Comparison of ENCODE assay signal across 15 mouse cellular contexts in genomic region chr1:59926021-59926672, GRCm38 (mm10). TPM values are rescaled to one million over a fixed set of nuclear protein-coding genes. Genes with fewer than 3 reads are reported as not detected.
DNase-seq lines count a peak whose midpoint lies in the region; ATAC-seq and TF ChIP-seq lines count a peak whose summit lies in the region.
"Had no signal": no experiment of that assay in that cellular context is flagged by ENCODE, and none has a peak within 500 bp of the region (broad histone marks: within the 10 kb centered on the region; RNA-seq: fewer than 3 reads in every experiment).

No protein-coding gene starts in this region.

- TF ChIP-seq CTCF in kidney, postnatal 0 days (IDR thresholded peaks at IDR 0.05; ENCODE audit: low read depth), result 0 out of 2 replicates have a peak, but pooled peaks have one; percentile 5

- H3K27ac ChIP-seq in kidney, postnatal 0 days, result no peak overlapping the region
- no peak overlapping the region for H3K27ac ChIP-seq in embryonic facial prominence, embryonic 12.5 days

- 80% methylated on average over 3 of the region's 3 CpGs for WGBS in kidney, postnatal 0 days
- 83% methylated on average over 3 of the region's 3 CpGs for WGBS in embryonic facial prominence, embryonic 12.5 days

- H3K4me1 ChIP-seq in kidney, postnatal 0 days (replicated peaks; ENCODE audit: insufficient read depth, low read length), result 0 out of 2 replicates have a peak, but pooled peaks cover 3% of the 10 kb centered on the region
- no peaks in the 10 kb centered on the region for H3K4me1 ChIP-seq in embryonic facial prominence, embryonic 12.5 days

- ATAC-seq in cerebellum, adult (ENCODE audit: insufficient number of reproducible peaks, low FRiP score, low TSS enrichment), result 0 out of 2 replicates have a peak, but pooled peaks have one; percentile 24
- no peak for ATAC-seq in kidney, postnatal 0 days (replicated peaks; ENCODE audit: low FRiP score, low read depth)
- ATAC-seq in embryonic facial prominence, embryonic 12.5 days (ENCODE audit: insufficient number of reproducible peaks, insufficient read depth, low FRiP score, low TSS enrichment), result peak; percentile 35; the same call in 1 of the 2 replicates

- no peak overlapping the region for H3K9ac ChIP-seq in kidney, postnatal 0 days (ENCODE audit: low read depth, low read length)
- H3K9ac ChIP-seq in embryonic facial prominence, embryonic 12.5 days, result no peak overlapping the region

- DNase-seq in cerebellum, postnatal 4 days (ENCODE audit: low spot score in 2 of 2), result no peak
- DNase-seq in heart, adult 11 months, result peak; percentile 83
- DNase-seq in heart, postnatal 25 days (ENCODE audit: low spot score), result no peak
- DNase-seq in kidney, postnatal 0 days (ENCODE audit: low spot score), result no peak
- no peak for DNase-seq in kidney, postnatal 10 days
- DNase-seq in adrenal gland, postnatal 25 days, result no peak
- DNase-seq: heart, postnatal 14 days; kidney, adult 2 months; layer of hippocampus, adult 9-11 months; liver; lung, postnatal 36 days; midbrain, embryonic 14.5 days; right cerebral cortex, adult 18-20 months had no signal

- no peaks in the 10 kb centered on the region for H3K27me3 ChIP-seq in kidney, postnatal 0 days (ENCODE audit: insufficient read depth, low read length)
- H3K27me3 ChIP-seq in embryonic facial prominence, embryonic 12.5 days, result no peaks in the 10 kb centered on the region

- no peak overlapping the region for H3K4me3 ChIP-seq in kidney, postnatal 0 days (replicated peaks; ENCODE audit: low read depth, low read length)
- H3K4me3 ChIP-seq in embryonic facial prominence, embryonic 12.5 days, result no peak overlapping the region

- H3K36me3 ChIP-seq in kidney, postnatal 0 days (ENCODE audit: insufficient read depth, low read length), result no peaks in the 10 kb centered on the region
- H3K36me3 ChIP-seq in embryonic facial prominence, embryonic 12.5 days, result no peaks in the 10 kb centered on the region

- no peaks in the 10 kb centered on the region for H3K9me3 ChIP-seq in kidney, postnatal 0 days (replicated peaks; ENCODE audit: low read length)
- no peaks in the 10 kb centered on the region for H3K9me3 ChIP-seq in embryonic facial prominence, embryonic 12.5 days

- intact Hi-C loops in heart, postnatal 25 days (cut with DNase I), result no loop called here

- H3K4me2 ChIP-seq in kidney, postnatal 0 days (ENCODE audit: low read length), result no peak overlapping the region
- H3K4me2 ChIP-seq in embryonic facial prominence, embryonic 12.5 days (replicated peaks), result no peak overlapping the region

RNA-seq across cellular contexts. Expression of gene Fam117b, which starts 13.3 kb away (rescaled TPM):
- total RNA-seq in heart, postnatal 25 days (2021), result 10 to 100 TPM; 11.2 to 17.4 TPM
- 10.7 and 10.9 TPM in 2 replicates for polyA plus RNA-seq in kidney, postnatal 0 days (2015; fragmentation: Nextera tagmentation; extraction: Ambion mirVana)
- polyA plus RNA-seq in embryonic facial prominence, embryonic 12.5 days (2016; fragmentation: Nextera tagmentation; extraction: Ambion mirVana), result 19.2 and 21.1 TPM in 2 replicates
- 40.2 TPM in 2 replicates for total RNA-seq in adrenal gland, postnatal 25 days (2021)
